Mouse (Mus musculus) 3T3-L1 (cell line): Measurements from ENCODE around the gene Gm9972.

Source experiments
- DNase-seq: peaks from one replicate; pipeline ENCODE4 v3.0.0-alpha.2; 2015; ENCODE audit warnings: low read depth, low spot score

Gm9972 gene

GRCm38 (mm10) chr11:43035446-43035845 lies at the start of gene Gm9972:
Gene Gm9972, plus strand, starts transcription at chr11:43035746.
- DNase-seq: no peak

GRCm38 (mm10) chr11:42999188-42999587 lies 36.4 kb upstream of the Gm9972 start:
- peak; percentile 22 for DNase-seq

- no peak for DNase-seq
Measured at GRCm38 (mm10) chr11:43011941-43012340, 23.6 kb upstream of the Gm9972 start.

GRCm38 (mm10) chr11:43012980-43013379 lies 22.6 kb upstream of the Gm9972 start:
- DNase-seq: no peak

- DNase-seq: no peak
Measured at GRCm38 (mm10) chr11:43023109-43023688, 12.3 kb upstream of the Gm9972 start.

GRCm38 (mm10) chr11:43029813-43030212 lies 5.7 kb upstream of the Gm9972 start:
- no peak for DNase-seq

- no peak for DNase-seq
Measured at GRCm38 (mm10) chr11:43032141-43032540, 3.4 kb upstream of the Gm9972 start.

- DNase-seq: no peak
Measured at GRCm38 (mm10) chr11:43045871-43046548, 10.5 kb downstream of the Gm9972 start.

GRCm38 (mm10) chr11:43049363-43049762 lies 13.8 kb downstream of the Gm9972 start:
- DNase-seq: no peak

GRCm38 (mm10) chr11:43054972-43055371 lies 19.4 kb downstream of the Gm9972 start:
- no peak for DNase-seq

- DNase-seq: no peak
Measured at GRCm38 (mm10) chr11:43059437-43059970, 24.0 kb downstream of the Gm9972 start.

- no peak for DNase-seq
Measured at GRCm38 (mm10) chr11:43062286-43062685, 26.7 kb downstream of the Gm9972 start.

GRCm38 (mm10) chr11:43086309-43087050 lies 50.9 kb downstream of the Gm9972 start:
- DNase-seq: no peak
